Mouse (Mus musculus): ENCODE measurements at regions not wholly inside any gene's neighbourhood (a gene's known extent, or its start where the extent isn't known, plus 50 kb on each side); places are given as distances from the start of the nearest gene placed in this dataset.
A peak's percentile ranks its signal among the peaks of the same experiment; 100 is the strongest.

- H3K4me1 ChIP-seq: peaks cover 32% of the 10 kb centered on the region
- peak overlapping the region; percentile 23; the same call in 1 of the 2 replicates for H3K27ac ChIP-seq
- WGBS: 36% methylated on average over 5 of the region's 5 CpGs
- H3K27me3 ChIP-seq: no peaks in the 10 kb centered on the region
- H3K36me3 ChIP-seq: no peaks in the 10 kb centered on the region
- no peaks in the 10 kb centered on the region for H3K9me3 ChIP-seq
- H3K9ac ChIP-seq: no peak overlapping the region
- H3K4me3 ChIP-seq: no peak overlapping the region
- no peak overlapping the region for H3K4me2 ChIP-seq (replicated peaks)
- ATAC-seq (ENCODE audit: low FRiP score, low read depth): no peak
Measured at GRCm38 (mm10) chr12:27564641-27565306, 222.4 kb upstream of the Sox11 start.

- H3K9ac ChIP-seq: no peak overlapping the region
- no peaks in the 10 kb centered on the region for H3K27me3 ChIP-seq
- H3K9me3 ChIP-seq: no peaks in the 10 kb centered on the region
- H3K4me3 ChIP-seq: no peak overlapping the region
- peaks cover 32% of the 10 kb centered on the region for H3K4me1 ChIP-seq
- H3K36me3 ChIP-seq: no peaks in the 10 kb centered on the region
- WGBS: 5% methylated on average over 3 of the region's 3 CpGs
- H3K27ac ChIP-seq: no peak overlapping the region; the same call in 1 of the 2 replicates
- H3K4me2 ChIP-seq (replicated peaks): no peak overlapping the region
- ATAC-seq (ENCODE audit: low FRiP score, low read depth): peak; percentile 78
Measured at GRCm38 (mm10) chr12:27563900-27564299, 221.5 kb upstream of the Sox11 start.

GRCm38 (mm10) chr12:27552809-27553208 lies 210.4 kb upstream of the Sox11 start:
- ATAC-seq (ENCODE audit: low FRiP score, low read depth): no peak
- Histone ChIP-seq H3K9ac (no peak overlapping the region), H3K4me2 (replicated peaks) (no peak overlapping the region), H3K27ac (no peak overlapping the region), H3K4me1 (no peaks in the 10 kb centered on the region), H3K9me3 (no peaks in the 10 kb centered on the region), H3K4me3 (no peak overlapping the region), H3K36me3 (no peaks in the 10 kb centered on the region), H3K27me3 (no peaks in the 10 kb centered on the region)
- 42% methylated on average over 1 of the region's 1 CpGs for WGBS

- 19% methylated on average over 4 of the region's 4 CpGs for WGBS
- Histone ChIP-seq H3K36me3 (no peaks in the 10 kb centered on the region), H3K27ac (no peak overlapping the region), H3K4me2 (replicated peaks) (no peak overlapping the region), H3K27me3 (no peaks in the 10 kb centered on the region), H3K4me1 (peaks cover 27% of the 10 kb centered on the region), H3K4me3 (no peak overlapping the region), H3K9ac (no peak overlapping the region), H3K9me3 (no peaks in the 10 kb centered on the region)
- ATAC-seq (ENCODE audit: low FRiP score, low read depth): peak; percentile 36; the same call in 1 of the 2 replicates
Measured at GRCm38 (mm10) chr12:27538210-27538609, 195.8 kb upstream of the Sox11 start.

- no peak for ATAC-seq (ENCODE audit: low FRiP score, low read depth)
Measured at GRCm38 (mm10) chr12:27537507-27537906, 195.1 kb upstream of the Sox11 start.

GRCm38 (mm10) chr12:27537017-27537416 lies 194.6 kb upstream of the Sox11 start:
- Histone ChIP-seq H3K4me3 (peak overlapping the region; percentile 11; the same call in 1 of the 2 replicates), H3K4me1 (peaks cover 27% of the 10 kb centered on the region), H3K36me3 (no peaks in the 10 kb centered on the region), H3K4me2 (replicated peaks) (peak overlapping the region; percentile 51), H3K9me3 (no peaks in the 10 kb centered on the region), H3K9ac (no peak overlapping the region), H3K27ac (0 out of 2 replicates have a peak overlapping the region, but pooled peaks have one; percentile 16), H3K27me3 (no peaks in the 10 kb centered on the region)
- peak; percentile 51; the same call in 1 of the 2 replicates for ATAC-seq (ENCODE audit: low FRiP score, low read depth)
- 18% methylated on average over 9 of the region's 9 CpGs for WGBS

More at GRCm38 (mm10) chr12:27537507-27537906, 195.1 kb upstream of the Sox11 start:
- H3K36me3 ChIP-seq: no peaks in the 10 kb centered on the region
- no peaks in the 10 kb centered on the region for H3K27me3 ChIP-seq
- no peak overlapping the region for H3K9ac ChIP-seq
- H3K4me2 ChIP-seq (replicated peaks): peak overlapping the region; percentile 51
- H3K4me3 ChIP-seq: no peak overlapping the region
- no peak overlapping the region for H3K27ac ChIP-seq
- H3K4me1 ChIP-seq: peaks cover 27% of the 10 kb centered on the region
- WGBS: 48% methylated on average over 3 of the region's 3 CpGs
- no peaks in the 10 kb centered on the region for H3K9me3 ChIP-seq

- Histone ChIP-seq H3K9ac (no peak overlapping the region), H3K27me3 (no peaks in the 10 kb centered on the region), H3K4me1 (peaks cover 18% of the 10 kb centered on the region; the same call in 1 of the 2 replicates), H3K27ac (no peak overlapping the region), H3K4me2 (replicated peaks) (no peak overlapping the region), H3K4me3 (no peak overlapping the region), H3K9me3 (no peaks in the 10 kb centered on the region), H3K36me3 (no peaks in the 10 kb centered on the region)
- no peak for ATAC-seq (ENCODE audit: low FRiP score, low read depth)
- WGBS: 50% methylated on average over 2 of the region's 2 CpGs
Measured at GRCm38 (mm10) chr12:27525604-27526003, 183.2 kb upstream of the Sox11 start.

GRCm38 (mm10) chr12:27513253-27513652 lies 170.9 kb upstream of the Sox11 start:
- no peaks in the 10 kb centered on the region for H3K9me3 ChIP-seq
- ATAC-seq (ENCODE audit: low FRiP score, low read depth): no peak

GRCm38 (mm10) chr12:27508226-27508560 lies 165.8 kb upstream of the Sox11 start:
- Histone ChIP-seq H3K9me3 (no peaks in the 10 kb centered on the region), H3K4me3 (no peak overlapping the region), H3K9ac (no peak overlapping the region), H3K4me1 (peaks cover 8% of the 10 kb centered on the region), H3K27ac (no peak overlapping the region), H3K27me3 (no peaks in the 10 kb centered on the region), H3K36me3 (no peaks in the 10 kb centered on the region), H3K4me2 (replicated peaks) (no peak overlapping the region)
- no peak for ATAC-seq (ENCODE audit: low FRiP score, low read depth)

More at GRCm38 (mm10) chr12:27513253-27513652, 170.9 kb upstream of the Sox11 start:
- Histone ChIP-seq H3K27me3 (no peaks in the 10 kb centered on the region), H3K9ac (no peak overlapping the region), H3K4me2 (replicated peaks) (no peak overlapping the region), H3K27ac (no peak overlapping the region), H3K4me1 (no peaks in the 10 kb centered on the region), H3K36me3 (no peaks in the 10 kb centered on the region), H3K4me3 (no peak overlapping the region)
- WGBS: 67% methylated on average over 3 of the region's 3 CpGs

- Histone ChIP-seq H3K27ac (no peak overlapping the region), H3K27me3 (no peaks in the 10 kb centered on the region), H3K9ac (no peak overlapping the region), H3K4me3 (no peak overlapping the region), H3K4me2 (replicated peaks) (no peak overlapping the region), H3K36me3 (no peaks in the 10 kb centered on the region), H3K4me1 (peaks cover 13% of the 10 kb centered on the region), H3K9me3 (no peaks in the 10 kb centered on the region)
- no peak for ATAC-seq (ENCODE audit: low FRiP score, low read depth)
- WGBS: 73% methylated on average over 5 of the region's 5 CpGs
Measured at GRCm38 (mm10) chr12:27507523-27508225, 165.3 kb upstream of the Sox11 start.

GRCm38 (mm10) chr12:27502716-27503486 lies 160.5 kb upstream of the Sox11 start:
- 19% methylated on average over 6 of the region's 6 CpGs for WGBS
- H3K27me3 ChIP-seq: no peaks in the 10 kb centered on the region
- no peak overlapping the region for H3K4me3 ChIP-seq
- H3K27ac ChIP-seq: no peak overlapping the region
- H3K4me1 ChIP-seq: peaks cover 28% of the 10 kb centered on the region
- no peaks in the 10 kb centered on the region for H3K36me3 ChIP-seq
- no peak overlapping the region for H3K4me2 ChIP-seq (replicated peaks)
- no peaks in the 10 kb centered on the region for H3K9me3 ChIP-seq
- no peak overlapping the region for H3K9ac ChIP-seq
- no peak; the same call in 1 of the 2 replicates for ATAC-seq (ENCODE audit: low FRiP score, low read depth)

GRCm38 (mm10) chr12:27500516-27500915 lies 158.1 kb upstream of the Sox11 start:
- no peaks in the 10 kb centered on the region for H3K27me3 ChIP-seq
- no peak overlapping the region for H3K4me2 ChIP-seq (replicated peaks)
- no peaks in the 10 kb centered on the region for H3K36me3 ChIP-seq
- 11% methylated on average over 5 of the region's 5 CpGs for WGBS
- no peak overlapping the region for H3K4me3 ChIP-seq
- no peaks in the 10 kb centered on the region for H3K9me3 ChIP-seq
- H3K4me1 ChIP-seq: peaks cover 27% of the 10 kb centered on the region
- no peak overlapping the region for H3K27ac ChIP-seq
- peak; percentile 61 for ATAC-seq (ENCODE audit: low FRiP score, low read depth)
- no peak overlapping the region for H3K9ac ChIP-seq

Data from limb, embryonic 13.5 days (tissue).